Mouse (Mus musculus): ENCODE results near the gene Nyap2. TPM values are rescaled to one million over a fixed set of nuclear protein-coding genes. Genes with fewer than 3 reads are reported as not detected.

The Nyap2 gene
- polyA plus RNA-seq (2014; fragmentation: Nextera tagmentation; extraction: Ambion mirVana) = not detected in 2 replicates

- Histone ChIP-seq H3K27me3 (ENCODE audit: control insufficient read depth, insufficient read depth, low read length) (no peaks in the 10 kb centered on the region), H3K36me3 (ENCODE audit: control insufficient read depth, insufficient read depth, low read length) (no peaks in the 10 kb centered on the region), H3K9ac (ENCODE audit: low read length) (no peak within 1 kb of the TSS), H3K27ac (replicated peaks; ENCODE audit: low read depth, low read length) (no peak within 1 kb of the TSS), H3K9me3 (ENCODE audit: control insufficient read depth, low read length) (no peaks in the 10 kb centered on the region), H3K4me1 (ENCODE audit: control insufficient read depth, insufficient read depth, low read length) (no peaks in the 10 kb centered on the region), H3K4me2 (ENCODE audit: low read depth, severe bottlenecking) (no peak within 1 kb of the TSS), H3K4me3 (ENCODE audit: low read depth, low read length) (no peak within 1 kb of the TSS)
- no peak for ATAC-seq (ENCODE audit: insufficient number of reproducible peaks, low FRiP score, low TSS enrichment, low read depth)
- peak; percentile 40 for DNase-seq (ENCODE audit: low spot score)
- WGBS = 34% methylated on average over 16 of the region's 16 CpGs
These were observed at the start of gene Nyap2 for GRCm38 (mm10) chr1:81076831-81077664. Nyap2 (plus strand) TSS chr1:81076950.

DNA sequence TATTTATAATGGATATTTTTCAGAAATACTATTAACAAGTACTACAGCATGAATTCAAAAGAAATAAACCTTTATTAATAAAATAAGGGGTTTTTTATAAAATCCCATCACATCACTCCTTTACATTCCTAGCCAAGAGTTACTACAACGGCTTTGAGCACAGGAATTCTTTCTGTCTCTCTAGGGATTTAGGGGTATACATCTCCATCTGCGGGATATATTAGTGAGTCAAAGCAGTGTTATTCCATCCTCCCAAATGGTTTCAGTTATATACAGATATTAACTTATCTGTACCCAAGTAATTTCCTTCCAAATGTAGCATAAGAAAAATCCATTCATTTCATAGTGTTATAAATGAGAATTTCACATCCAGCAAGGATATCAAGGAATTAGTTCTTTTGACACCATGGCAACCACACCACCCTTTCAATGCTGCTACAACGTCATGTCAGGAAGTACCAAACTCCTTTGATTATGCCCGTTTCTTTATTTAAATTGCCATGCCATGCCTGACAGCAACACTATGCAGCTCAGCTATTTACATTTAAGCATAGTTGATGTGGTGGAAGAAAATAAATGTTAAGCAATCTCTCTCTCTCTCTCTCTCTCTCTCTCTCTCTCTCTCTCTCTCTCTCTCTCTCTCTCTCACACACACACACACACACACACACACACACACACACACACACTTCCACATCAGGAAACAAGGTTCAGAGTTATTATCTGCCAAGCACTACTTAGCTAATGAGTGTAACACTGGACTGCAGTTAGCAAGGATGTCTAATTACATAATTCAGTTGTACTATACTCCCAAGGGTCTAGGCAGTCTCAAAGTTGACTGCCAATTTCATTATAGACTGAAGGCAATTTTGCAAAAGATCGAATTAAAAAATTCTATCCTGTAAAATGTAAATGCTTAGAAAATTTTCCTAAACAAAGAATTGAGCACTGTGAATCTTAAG lies 33.6 kb upstream of the Nyap2 start:
- DNase-seq (ENCODE audit: low spot score) = no peak
- H3K9ac ChIP-seq (ENCODE audit: low read length) = no peak overlapping the region

GRCm38 (mm10) chr1:81058340-81058739 lies 18.4 kb upstream of the Nyap2 start:
- no peaks in the 10 kb centered on the region for H3K9me3 ChIP-seq (ENCODE audit: control insufficient read depth, low read length)
- ATAC-seq (ENCODE audit: insufficient number of reproducible peaks, low FRiP score, low TSS enrichment, low read depth) (no peak), DNase-seq (ENCODE audit: low spot score) (no peak)
- H3K9ac ChIP-seq (ENCODE audit: low read length) = no peak overlapping the region
- no peaks in the 10 kb centered on the region for H3K4me1 ChIP-seq (ENCODE audit: control insufficient read depth, insufficient read depth, low read length)
- H3K27me3 ChIP-seq (ENCODE audit: control insufficient read depth, insufficient read depth, low read length) = no peaks in the 10 kb centered on the region
- no peaks in the 10 kb centered on the region for H3K36me3 ChIP-seq (ENCODE audit: control insufficient read depth, insufficient read depth, low read length)
- H3K4me2 ChIP-seq (ENCODE audit: low read depth, severe bottlenecking) = no peak overlapping the region
- H3K4me3 ChIP-seq (ENCODE audit: low read depth, low read length) = no peak overlapping the region
- WGBS = 73% methylated on average over 5 of the region's 5 CpGs
- H3K27ac ChIP-seq (replicated peaks; ENCODE audit: low read depth, low read length) = no peak overlapping the region

More for the DNA sequence above, 33.6 kb upstream of the Nyap2 start:
- H3K27ac ChIP-seq (replicated peaks; ENCODE audit: low read depth, low read length) = no peak overlapping the region
- H3K27me3 ChIP-seq (ENCODE audit: control insufficient read depth, insufficient read depth, low read length) = no peaks in the 10 kb centered on the region
- ATAC-seq (ENCODE audit: insufficient number of reproducible peaks, low FRiP score, low TSS enrichment, low read depth) = no peak
- WGBS = 72% methylated on average over 5 of the region's 5 CpGs
- no peak overlapping the region for H3K4me3 ChIP-seq (ENCODE audit: low read depth, low read length)
- no peaks in the 10 kb centered on the region for H3K4me1 ChIP-seq (ENCODE audit: control insufficient read depth, insufficient read depth, low read length)
- no peak overlapping the region for H3K4me2 ChIP-seq (ENCODE audit: low read depth, severe bottlenecking)
- H3K9me3 ChIP-seq (ENCODE audit: control insufficient read depth, low read length) = no peaks in the 10 kb centered on the region
- H3K36me3 ChIP-seq (ENCODE audit: control insufficient read depth, insufficient read depth, low read length) = no peaks in the 10 kb centered on the region

GRCm38 (mm10) chr1:81058835-81059234 lies 17.9 kb upstream of the Nyap2 start:
- 83% methylated on average over 2 of the region's 2 CpGs for WGBS

GRCm38 (mm10) chr1:81062811-81063210 lies 13.9 kb upstream of the Nyap2 start:
- no peaks in the 10 kb centered on the region for H3K36me3 ChIP-seq (ENCODE audit: control insufficient read depth, insufficient read depth, low read length)
- WGBS = 94% methylated on average over 2 of the region's 2 CpGs
- H3K27ac ChIP-seq (replicated peaks; ENCODE audit: low read depth, low read length) = no peak overlapping the region
- ATAC-seq (ENCODE audit: insufficient number of reproducible peaks, low FRiP score, low TSS enrichment, low read depth) = no peak
- H3K4me1 ChIP-seq (ENCODE audit: control insufficient read depth, insufficient read depth, low read length) = no peaks in the 10 kb centered on the region
- H3K9ac ChIP-seq (ENCODE audit: low read length) = no peak overlapping the region
- H3K4me3 ChIP-seq (ENCODE audit: low read depth, low read length) = no peak overlapping the region
- no peaks in the 10 kb centered on the region for H3K9me3 ChIP-seq (ENCODE audit: control insufficient read depth, low read length)
- DNase-seq (ENCODE audit: low spot score) = no peak
- H3K4me2 ChIP-seq (ENCODE audit: low read depth, severe bottlenecking) = no peak overlapping the region
- H3K27me3 ChIP-seq (ENCODE audit: control insufficient read depth, insufficient read depth, low read length) = no peaks in the 10 kb centered on the region

More at GRCm38 (mm10) chr1:81058835-81059234, 17.9 kb upstream of the Nyap2 start:
- H3K4me2 ChIP-seq (ENCODE audit: low read depth, severe bottlenecking) = no peak overlapping the region
- ATAC-seq (ENCODE audit: insufficient number of reproducible peaks, low FRiP score, low TSS enrichment, low read depth) (no peak), DNase-seq (ENCODE audit: low spot score) (no peak)
- no peaks in the 10 kb centered on the region for H3K27me3 ChIP-seq (ENCODE audit: control insufficient read depth, insufficient read depth, low read length)
- no peak overlapping the region for H3K9ac ChIP-seq (ENCODE audit: low read length)
- H3K9me3 ChIP-seq (ENCODE audit: control insufficient read depth, low read length) = no peaks in the 10 kb centered on the region
- no peaks in the 10 kb centered on the region for H3K4me1 ChIP-seq (ENCODE audit: control insufficient read depth, insufficient read depth, low read length)
- no peaks in the 10 kb centered on the region for H3K36me3 ChIP-seq (ENCODE audit: control insufficient read depth, insufficient read depth, low read length)
- H3K27ac ChIP-seq (replicated peaks; ENCODE audit: low read depth, low read length) = no peak overlapping the region
- no peak overlapping the region for H3K4me3 ChIP-seq (ENCODE audit: low read depth, low read length)

DNA sequence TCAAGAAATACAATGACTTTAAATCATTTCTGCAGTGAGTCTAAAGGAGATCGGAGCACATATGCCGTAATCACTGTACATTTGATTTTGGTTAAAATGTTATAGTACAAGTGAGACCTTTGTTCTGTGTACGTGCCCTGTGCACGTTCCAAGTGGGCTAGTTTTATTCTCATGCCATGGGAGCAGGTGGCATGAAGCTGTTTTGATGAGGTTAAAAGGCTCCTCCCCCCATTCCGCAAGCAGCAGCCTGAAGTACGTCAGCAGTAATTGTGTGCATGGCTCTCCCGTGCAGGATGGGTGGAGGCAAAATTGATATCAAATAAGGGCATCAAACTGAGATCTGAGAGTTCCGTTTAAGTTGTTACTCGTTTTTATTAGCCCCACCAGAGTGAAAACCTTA lies 491 bp upstream of the Nyap2 start:
- Histone ChIP-seq H3K27ac (replicated peaks; ENCODE audit: low read depth, low read length) (no peak overlapping the region), H3K4me1 (ENCODE audit: control insufficient read depth, insufficient read depth, low read length) (no peaks in the 10 kb centered on the region), H3K36me3 (ENCODE audit: control insufficient read depth, insufficient read depth, low read length) (no peaks in the 10 kb centered on the region), H3K27me3 (ENCODE audit: control insufficient read depth, insufficient read depth, low read length) (no peaks in the 10 kb centered on the region), H3K9me3 (ENCODE audit: control insufficient read depth, low read length) (no peaks in the 10 kb centered on the region), H3K4me2 (ENCODE audit: low read depth, severe bottlenecking) (no peak overlapping the region), H3K4me3 (ENCODE audit: low read depth, low read length) (no peak overlapping the region), H3K9ac (ENCODE audit: low read length) (no peak overlapping the region)
- ATAC-seq (ENCODE audit: insufficient number of reproducible peaks, low FRiP score, low TSS enrichment, low read depth) = no peak
- WGBS = 72% methylated on average over 9 of the region's 9 CpGs
- no peak for DNase-seq (ENCODE audit: low spot score)

DNA sequence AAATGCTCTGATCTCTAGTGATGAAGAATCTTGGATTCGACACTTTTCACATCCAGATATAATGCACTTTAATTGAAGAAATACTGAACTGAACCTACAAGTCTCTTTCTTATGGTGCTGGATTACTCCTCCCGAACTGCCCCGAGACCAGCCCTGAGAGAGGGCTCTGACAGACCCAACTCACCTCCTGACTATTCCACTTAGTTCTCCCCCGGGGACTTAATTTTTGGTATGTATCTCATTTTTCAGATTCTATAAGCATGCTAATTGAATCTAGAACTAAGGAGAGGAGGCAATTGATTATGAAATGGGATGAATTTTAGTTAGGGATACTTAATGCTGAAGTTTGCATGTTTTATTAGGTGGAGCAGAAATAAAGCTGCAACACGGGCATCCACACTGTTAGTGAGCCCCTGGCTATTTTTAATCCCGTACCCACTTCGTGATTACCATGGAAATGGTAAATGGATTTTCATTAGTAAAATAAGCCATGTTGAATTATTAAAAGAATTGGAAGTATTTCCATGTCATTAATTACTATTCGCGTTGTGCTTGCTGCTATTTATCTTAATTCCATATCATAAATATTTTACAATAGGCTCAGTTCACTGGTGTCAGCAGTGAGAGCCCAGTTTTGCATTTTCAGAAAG lies 1.0 kb downstream of the Nyap2 start:
- Histone ChIP-seq H3K4me3 (ENCODE audit: low read depth, low read length) (no peak overlapping the region), H3K27ac (replicated peaks; ENCODE audit: low read depth, low read length) (no peak overlapping the region), H3K4me1 (ENCODE audit: control insufficient read depth, insufficient read depth, low read length) (no peaks in the 10 kb centered on the region), H3K27me3 (ENCODE audit: control insufficient read depth, insufficient read depth, low read length) (no peaks in the 10 kb centered on the region), H3K4me2 (ENCODE audit: low read depth, severe bottlenecking) (no peak overlapping the region), H3K36me3 (ENCODE audit: control insufficient read depth, insufficient read depth, low read length) (no peaks in the 10 kb centered on the region), H3K9ac (ENCODE audit: low read length) (no peak overlapping the region), H3K9me3 (ENCODE audit: control insufficient read depth, low read length) (no peaks in the 10 kb centered on the region)
- no peak for ATAC-seq (ENCODE audit: insufficient number of reproducible peaks, low FRiP score, low TSS enrichment, low read depth)
- no peak for DNase-seq (ENCODE audit: low spot score)
- WGBS = 83% methylated on average over 9 of the region's 9 CpGs

DNA sequence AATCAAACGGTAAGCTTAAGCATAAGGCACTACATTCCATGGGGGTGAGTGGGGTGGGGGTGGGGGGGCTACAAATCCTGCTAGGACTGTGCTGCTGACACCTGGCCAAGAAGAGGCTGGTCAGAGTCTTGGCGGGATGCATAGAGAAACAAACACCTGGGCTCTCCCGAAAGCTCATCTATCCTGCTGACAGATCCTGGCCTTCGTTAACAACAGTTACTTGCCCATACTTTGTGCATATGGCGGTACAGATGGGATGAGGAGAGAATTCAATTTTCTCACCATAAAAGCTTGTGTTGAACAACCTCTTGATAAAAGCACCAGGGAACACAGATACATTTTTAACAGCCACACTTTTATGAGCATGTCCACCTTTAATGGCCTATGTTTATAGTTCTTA lies 10.7 kb downstream of the Nyap2 start:
- no peaks in the 10 kb centered on the region for H3K4me1 ChIP-seq (ENCODE audit: control insufficient read depth, insufficient read depth, low read length)
- no peaks in the 10 kb centered on the region for H3K9me3 ChIP-seq (ENCODE audit: control insufficient read depth, low read length)
- H3K9ac ChIP-seq (ENCODE audit: low read length) = no peak overlapping the region
- no peak overlapping the region for H3K4me3 ChIP-seq (ENCODE audit: low read depth, low read length)
- H3K27me3 ChIP-seq (ENCODE audit: control insufficient read depth, insufficient read depth, low read length) = no peaks in the 10 kb centered on the region
- no peaks in the 10 kb centered on the region for H3K36me3 ChIP-seq (ENCODE audit: control insufficient read depth, insufficient read depth, low read length)
- H3K4me2 ChIP-seq (ENCODE audit: low read depth, severe bottlenecking) = no peak overlapping the region
- H3K27ac ChIP-seq (replicated peaks; ENCODE audit: low read depth, low read length) = no peak overlapping the region
- no peak for ATAC-seq (ENCODE audit: insufficient number of reproducible peaks, low FRiP score, low TSS enrichment, low read depth)
- 80% methylated on average over 5 of the region's 5 CpGs for WGBS
- DNase-seq (ENCODE audit: low spot score) = no peak
